Mouse (Mus musculus) heart, adult 2 months (tissue): ENCODE results near the gene Rars.
A peak's percentile ranks its signal among the peaks of the same experiment; 100 is the strongest.

Source experiments
- CTCF ChIP-seq: fragments of 200-600 bp; IDR thresholded peaks from 2 replicates; pipeline ENCODE4 v1.8.1; 2022; ENCODE audit warnings: antibody characterized with exemption, mild to moderate bottlenecking, moderate library complexity
- POLR2A ChIP-seq: fragments of 200-500 bp; IDR thresholded peaks from 2 replicates; pipeline ENCODE4 v1.6.1; 2011; ENCODE audit warnings: mild to moderate bottlenecking, low read depth, low read length, control low read depth; ENCODE audit not compliant: insufficient read depth

- 0 out of 2 replicates have a peak, but pooled peaks have one; percentile 6 for TF ChIP-seq CTCF
- no peak for TF ChIP-seq POLR2A
Measured at GRCm38 (mm10) chr11:35784537-35784936, 49.8 kb downstream of the Rars start.
